Mouse (Mus musculus) layer of hippocampus, postnatal 10 days (tissue): ENCODE data around the gene Usp34. TPM values are rescaled to one million over a fixed set of nuclear protein-coding genes. Genes with fewer than 3 reads are reported as not detected.
"Not testable (repeated sequence)": the region's sequence is repeated elsewhere in the genome, so short reads cannot be mapped to it uniquely, and the experiment has no call there.

Experiments used
- DNase-seq, 2 experiments: peaks; one replicate each; pipeline ENCODE4 v3.0.0; 2021; ENCODE audit warnings: low spot score in 2 of 2
- microRNA-seq, 2 experiments: library from miRNA; unstranded; fragments of <30 nt; microRNA quantifications; one replicate each; pipeline ENCODE4 v1.2.0; 2021
- total RNA-seq, 2 experiments: library from RNA; stranded (reverse); gene quantifications; 2 replicates each; pipeline ENCODE4 v1.2.3; 2021

Gene Usp34
- total RNA-seq, 2 experiments from 2014 or later = 114 to 120 TPM

DNA sequence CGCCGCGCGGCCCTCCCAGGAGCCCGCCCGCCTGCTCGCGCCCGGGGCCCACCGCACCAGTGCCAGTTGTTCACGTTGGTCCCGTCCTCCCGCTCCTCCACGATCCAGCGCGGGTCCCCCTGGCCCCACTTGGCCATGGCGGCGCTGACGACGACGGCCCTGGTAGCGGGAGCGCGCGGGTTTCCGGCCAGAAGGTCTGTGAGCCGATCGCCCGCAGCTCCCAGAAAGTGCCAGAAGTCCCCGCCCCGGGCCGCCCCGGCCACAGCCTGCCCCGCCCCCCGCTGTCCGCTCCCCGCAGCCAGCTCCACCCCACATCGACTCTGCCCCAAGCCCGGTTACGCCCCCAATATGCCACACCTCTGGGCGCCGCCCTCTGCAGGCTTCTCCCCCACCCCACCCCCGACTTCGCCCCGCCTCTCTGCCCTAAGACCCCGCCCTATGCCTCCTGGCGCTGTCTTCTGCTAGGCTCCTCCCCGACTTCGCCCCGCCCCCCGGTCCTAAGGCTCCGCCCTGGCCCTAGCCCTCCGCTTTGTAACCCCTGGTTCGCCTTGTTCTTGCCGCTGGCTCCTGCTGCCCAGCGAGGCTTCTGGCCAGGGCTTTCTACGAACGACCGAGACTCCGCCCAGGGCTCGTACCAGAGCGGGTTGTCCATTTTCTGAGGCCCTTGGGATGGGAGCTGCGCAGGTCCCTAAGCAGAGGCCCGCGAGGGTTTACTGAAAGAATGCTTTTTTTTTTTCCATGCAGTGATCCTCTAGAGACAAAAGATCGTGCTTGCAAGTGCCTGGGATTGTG, 191.2 kb downstream of the Usp34 start, which contains the start of gene Ahsa2:
TSS of gene Ahsa2 (minus strand) at position 313 of the 792 bp plus-strand sequence.
- DNase-seq = peak; percentile 95 to 97

- DNase-seq = no peak
Measured at GRCm38 (mm10) chr11:23498609-23499008, 191.9 kb downstream of the Usp34 start.

DNA sequence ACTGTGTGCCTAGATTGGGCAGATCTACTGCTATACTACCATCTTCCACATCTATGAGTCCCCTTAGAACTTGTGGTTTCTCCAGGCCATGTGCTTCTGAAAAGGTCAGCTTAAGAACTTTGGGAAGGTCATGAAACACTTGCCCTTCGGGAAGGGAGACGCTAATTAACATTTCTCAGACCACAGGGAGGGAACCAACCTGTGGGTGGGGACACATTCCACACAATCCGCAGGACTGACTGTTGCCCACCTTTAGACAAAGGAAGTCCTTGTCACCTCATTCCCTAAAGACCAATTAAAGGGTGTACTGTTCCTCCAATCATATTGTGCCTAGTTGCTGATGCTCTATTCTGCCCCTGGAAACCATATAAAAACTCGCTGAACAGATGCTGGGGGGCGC, 198.1 kb downstream of the Usp34 start:
- not testable (repeated sequence) for DNase-seq

DNA sequence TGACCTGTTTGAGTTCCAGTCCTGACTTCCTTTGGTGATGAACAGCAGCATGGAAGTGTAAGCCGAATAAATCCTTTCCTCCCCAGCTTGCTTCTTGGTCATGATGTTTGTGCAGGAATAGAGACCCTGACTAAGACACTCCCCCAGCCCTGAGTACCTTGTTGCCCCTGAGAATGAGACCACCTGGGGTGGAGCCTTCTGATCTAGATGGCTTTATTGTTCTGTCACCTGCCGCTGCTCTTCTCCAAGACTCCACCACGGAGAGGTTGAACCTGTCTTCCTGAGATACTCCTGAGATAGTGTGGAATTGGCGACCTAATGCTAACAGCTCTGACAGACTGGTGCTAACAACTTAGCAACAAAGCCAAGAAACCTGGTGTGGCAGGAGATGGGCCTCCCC, 208.1 kb downstream of the Usp34 start:
- DNase-seq = not testable (repeated sequence)

DNA sequence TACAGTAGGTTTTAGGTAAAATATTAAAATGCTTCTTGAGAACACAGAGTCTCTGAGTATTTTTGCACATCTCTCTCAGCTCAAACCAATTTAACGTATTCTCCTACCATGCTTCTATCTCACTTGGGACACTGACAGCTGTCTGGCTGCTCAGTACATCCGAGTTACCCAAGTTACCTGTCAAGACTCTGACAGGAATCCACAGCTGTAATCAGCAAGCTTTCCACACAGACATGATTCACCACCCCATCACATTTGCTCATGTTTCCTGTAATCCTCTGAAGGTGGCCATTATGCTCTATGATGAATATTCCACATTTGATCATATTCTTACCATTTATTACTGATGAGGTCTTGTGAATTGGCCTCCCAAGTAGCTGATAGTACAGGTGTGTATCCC, 208.6 kb downstream of the Usp34 start:
- DNase-seq = no peak

GRCm38 (mm10) chr11:23518981-23519380, 212.3 kb downstream of the Usp34 start:
- no peak for DNase-seq

GRCm38 (mm10) chr11:23520473-23521205, 213.9 kb downstream of the Usp34 start, which contains the start of gene 1700093K21Rik:
1700093K21Rik (minus strand) TSS chr11:23521155.
- no peak for DNase-seq

GRCm38 (mm10) chr11:23537446-23537845, 230.8 kb downstream of the Usp34 start:
- no peak for DNase-seq

Small RNAs within 50 kb of the gene (microRNA-seq; reads per million reads assigned to microRNA genes)
- 0 reads per million in 2 experiments for gene Gm47279

Other genes starting within 250 kb of the Usp34 start
- 10 to 100 TPM; 78.0 to 79.1 TPM for gene Xpo1, start 50.9 kb upstream of the Usp34 start, total RNA-seq
- 10 to 100 TPM; 68.8 to 69.4 TPM for gene Ahsa2, start 191.1 kb downstream of the Usp34 start, total RNA-seq
- gene 1700093K21Rik, start 214.3 kb downstream of the Usp34 start, total RNA-seq = 1 to 10 TPM in 1 of 2 experiments, under 1 TPM in 1; 0.25 to 1.2 TPM